Mouse (Mus musculus) regulatory T cell (primary cell): ENCODE measurements around the gene Osbpl5.

Experiments used
- in situ Hi-C: fragments of 300-600 bp; cut with MboI, MseI; formaldehyde crosslinking; loops from one replicate; pipeline ENCODE4 v1.15.1; 2025; ENCODE audit warnings: high pct_unique_total_duplicates

Gene Osbpl5

DNA sequence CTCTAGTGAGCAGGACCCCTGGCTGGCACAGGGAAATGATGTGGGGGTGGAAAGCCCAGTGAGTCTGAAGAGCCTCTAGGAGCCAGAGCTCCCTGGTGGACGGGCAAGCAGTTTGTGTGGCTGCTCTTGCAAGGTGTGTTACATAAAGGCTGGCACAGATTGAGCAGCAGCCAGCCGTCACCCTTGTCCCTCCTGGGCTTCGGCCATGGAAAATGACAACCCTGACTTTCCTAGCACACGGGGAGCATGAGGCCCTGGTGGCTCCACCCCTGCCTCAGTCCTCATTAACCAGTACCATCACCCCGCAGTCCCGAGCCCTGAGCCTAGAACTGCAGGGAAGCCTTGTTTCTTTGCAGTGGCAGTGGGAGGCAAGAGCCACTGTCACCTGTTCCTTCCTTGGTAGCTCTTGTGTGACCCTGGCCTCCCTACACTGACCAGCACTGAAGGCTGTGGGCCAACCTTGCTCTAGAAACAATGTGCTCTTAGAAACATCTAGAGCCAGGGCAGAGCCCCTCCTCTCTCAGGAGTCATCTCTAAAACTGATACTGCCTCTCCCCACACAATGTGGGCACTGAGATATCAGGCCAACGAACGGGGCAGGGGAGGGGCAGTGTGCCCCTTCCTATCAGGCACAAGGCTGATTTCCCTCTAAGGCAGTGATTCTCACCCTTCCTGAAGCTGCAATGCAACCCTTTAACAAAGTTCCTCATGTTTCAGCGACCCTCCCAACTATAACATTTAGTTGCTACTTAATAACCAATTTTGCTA is 1.2 kb downstream of the Osbpl5 start:
- in situ Hi-C loops = no loop called here

DNA sequence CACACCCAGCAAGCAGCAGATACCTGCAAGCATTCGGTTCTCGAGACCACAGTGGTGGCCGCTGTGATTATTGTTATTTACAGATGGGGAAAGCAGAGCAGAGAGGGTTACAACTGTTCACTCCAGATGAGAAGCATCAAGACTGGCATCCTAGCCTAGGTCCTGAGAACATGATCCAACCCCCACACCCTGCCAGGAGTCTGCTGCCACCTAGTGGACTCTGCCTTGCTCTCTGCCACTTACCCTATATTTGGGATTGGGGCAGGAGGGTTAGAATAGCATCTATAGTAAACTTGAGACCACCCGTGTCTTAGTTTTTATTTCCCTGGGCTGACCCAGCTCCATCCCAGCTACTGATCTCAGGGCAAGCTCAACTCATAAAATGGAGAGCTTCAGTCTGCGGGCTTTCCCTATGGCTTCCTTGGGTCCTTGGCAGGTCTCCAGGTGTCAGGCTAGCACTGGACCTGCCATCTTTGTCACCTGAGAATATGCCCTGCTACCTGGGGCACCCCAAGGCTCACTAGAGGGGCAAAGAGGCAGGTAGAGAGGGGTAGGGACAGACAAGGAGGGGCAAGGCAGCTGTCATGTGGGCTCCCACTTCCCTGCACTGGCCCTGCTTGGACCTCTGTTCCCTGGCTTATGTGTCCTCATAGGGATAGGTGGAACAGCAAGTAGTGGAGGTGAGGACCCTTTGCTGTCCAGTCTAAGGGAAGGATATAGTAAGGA is 2.6 kb downstream of the Osbpl5 start:
- in situ Hi-C loops = loop anchor here (5.0 kb wide), 2 partner anchors 47 to 157 kb away; no protein-coding TSS in a partner anchor

DNA sequence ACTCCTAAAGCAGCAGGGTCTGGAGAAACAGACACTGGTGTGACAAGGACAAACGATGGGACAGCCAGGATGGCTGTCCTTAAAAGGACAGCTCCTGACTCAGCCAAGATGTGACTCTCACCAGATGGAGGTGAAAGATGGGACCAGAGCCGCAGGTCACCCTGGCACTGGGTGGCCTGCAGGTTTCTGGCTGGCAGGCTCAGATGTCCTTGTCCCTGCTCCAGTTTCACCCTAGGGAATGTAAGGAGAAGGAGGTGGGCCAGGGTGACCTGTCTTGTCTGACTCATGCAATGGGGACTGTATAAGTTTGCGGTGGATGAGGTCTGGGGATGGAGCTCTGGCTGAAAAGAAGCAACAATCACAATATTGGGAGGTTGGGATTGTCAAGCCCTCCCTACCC is 4.2 kb downstream of the Osbpl5 start:
- in situ Hi-C loops = loop anchor here (5.0 kb wide), 2 partner anchors 45 to 155 kb away; no protein-coding TSS in a partner anchor

DNA sequence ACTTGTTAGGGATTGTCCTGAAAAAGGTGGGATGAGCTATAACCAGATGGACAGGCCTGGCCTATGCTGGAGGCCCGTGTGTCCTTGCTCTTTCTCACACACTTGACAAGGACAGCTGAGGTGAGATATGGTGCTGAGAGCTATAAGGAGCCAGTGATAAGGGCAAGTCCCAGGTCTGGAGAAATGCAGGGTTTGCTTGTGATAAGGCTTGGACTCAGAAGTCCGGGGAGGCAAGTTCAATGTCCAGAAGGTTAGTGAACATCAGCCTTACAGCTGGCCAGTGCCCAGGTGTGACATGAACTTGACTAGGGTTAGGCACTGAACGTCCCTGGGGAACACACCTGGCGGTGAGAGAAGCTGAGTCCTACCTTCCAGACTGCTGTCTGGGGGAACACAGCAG is 4.7 kb downstream of the Osbpl5 start:
- in situ Hi-C loops = loop anchor here (5.0 kb wide), 2 partner anchors 45 to 155 kb away; no protein-coding TSS in a partner anchor

DNA sequence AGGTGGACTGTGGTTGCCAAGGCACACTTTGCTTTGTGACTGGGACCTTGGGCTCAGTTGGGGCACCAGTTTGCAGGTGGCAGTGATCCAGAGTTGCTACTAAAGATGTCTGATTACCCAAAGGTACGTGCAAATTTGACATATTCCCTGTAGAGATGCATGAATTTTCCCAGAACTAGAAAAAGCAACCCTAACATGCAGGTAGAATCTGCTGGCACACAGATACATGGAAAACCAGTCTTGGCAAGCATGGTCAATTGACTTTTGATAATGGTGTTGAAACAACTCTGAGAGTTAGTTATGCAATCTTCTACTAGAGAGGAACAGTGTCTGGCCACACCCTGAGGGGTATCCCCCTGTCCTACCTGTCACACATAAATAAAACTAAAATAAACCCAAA is 5.4 kb downstream of the Osbpl5 start:
- in situ Hi-C loops = loop anchor here (5.0 kb wide), 2 partner anchors 44 to 154 kb away; no protein-coding TSS in a partner anchor

DNA sequence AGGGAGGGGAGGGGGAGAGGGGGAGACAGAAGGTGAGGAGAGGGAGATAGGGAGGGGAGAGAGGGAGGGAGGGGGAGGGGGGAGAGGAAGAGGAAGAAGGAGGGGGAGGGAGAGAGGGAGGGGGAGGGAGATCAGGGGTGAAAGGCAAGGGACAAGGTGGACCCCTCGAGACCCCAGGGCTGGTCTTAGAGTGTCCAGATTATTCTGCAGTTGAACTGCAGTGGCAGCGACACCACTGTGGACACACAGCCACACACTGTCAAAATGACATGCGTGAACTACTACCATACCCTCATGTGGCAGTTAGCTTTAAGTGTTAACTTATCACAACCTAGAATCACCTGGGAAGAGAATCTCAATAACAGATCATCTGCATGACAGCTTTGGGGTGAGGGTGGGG is 7.7 kb downstream of the Osbpl5 start:
- in situ Hi-C loops = loop anchor here (25.0 kb wide), 1 partner anchor 587 kb away; no protein-coding TSS in a partner anchor

DNA sequence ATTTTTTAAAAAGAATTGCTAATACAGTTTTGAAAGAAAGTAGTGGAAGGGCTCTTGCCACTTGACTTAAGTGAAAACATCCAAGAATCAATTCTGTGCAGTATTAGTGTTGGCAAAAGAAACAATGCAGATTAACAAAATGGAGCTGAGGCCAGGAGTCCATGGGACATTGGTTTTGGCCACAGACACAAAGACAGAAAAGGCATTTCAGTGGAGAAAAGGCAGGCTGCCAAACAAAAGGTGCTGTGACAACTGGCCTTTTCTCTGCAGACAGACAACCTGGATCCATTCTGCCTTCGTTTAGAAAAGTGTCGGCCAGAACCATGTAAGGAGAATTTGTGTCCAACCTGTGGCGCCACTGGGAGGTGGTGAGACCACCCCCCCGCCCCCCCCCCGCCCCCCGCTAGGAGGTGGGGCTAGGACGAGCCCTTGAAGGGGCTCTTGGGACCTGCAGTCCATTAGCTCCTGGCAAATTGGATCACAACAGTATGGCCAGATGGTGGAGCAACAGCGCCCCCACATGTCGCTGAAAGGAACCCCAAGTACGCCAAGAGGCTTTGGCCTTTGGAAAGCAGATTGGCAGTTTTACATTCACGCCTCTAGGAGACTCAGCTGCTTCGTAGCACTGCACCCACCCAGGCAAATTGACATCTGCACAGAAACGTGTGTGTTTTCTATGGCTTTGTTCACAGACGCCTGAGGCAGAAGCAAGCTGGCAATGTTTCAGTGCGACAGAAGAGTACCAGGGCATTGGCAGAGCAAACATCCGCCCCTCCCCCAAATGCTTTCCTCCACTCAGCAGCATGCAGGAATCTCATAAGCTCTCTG is 8.5 kb downstream of the Osbpl5 start:
- in situ Hi-C loops = loop anchor here (25.0 kb wide), 1 partner anchor 586 kb away; no protein-coding TSS in a partner anchor

DNA sequence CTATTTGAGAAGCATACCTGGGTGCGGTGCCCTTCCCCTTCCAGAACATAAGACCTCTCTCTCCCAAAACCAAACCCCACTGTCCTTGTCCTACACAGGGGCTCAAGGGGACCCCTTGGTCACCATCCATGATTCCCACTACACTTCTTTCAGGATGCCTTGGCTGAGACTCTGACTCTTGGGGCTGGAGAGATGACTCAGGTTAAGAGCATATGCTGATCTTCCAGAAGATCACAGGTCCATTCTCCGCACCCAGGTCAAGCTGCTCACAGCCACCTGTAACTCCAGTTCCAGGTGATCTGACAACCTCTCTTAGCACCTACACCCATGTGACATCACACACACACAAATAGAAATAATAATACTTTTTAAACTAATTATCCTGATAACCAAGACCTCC is 16.1 kb downstream of the Osbpl5 start:
- in situ Hi-C loops = loop anchor here (25.0 kb wide), 1 partner anchor 578 kb away; no protein-coding TSS in a partner anchor

DNA sequence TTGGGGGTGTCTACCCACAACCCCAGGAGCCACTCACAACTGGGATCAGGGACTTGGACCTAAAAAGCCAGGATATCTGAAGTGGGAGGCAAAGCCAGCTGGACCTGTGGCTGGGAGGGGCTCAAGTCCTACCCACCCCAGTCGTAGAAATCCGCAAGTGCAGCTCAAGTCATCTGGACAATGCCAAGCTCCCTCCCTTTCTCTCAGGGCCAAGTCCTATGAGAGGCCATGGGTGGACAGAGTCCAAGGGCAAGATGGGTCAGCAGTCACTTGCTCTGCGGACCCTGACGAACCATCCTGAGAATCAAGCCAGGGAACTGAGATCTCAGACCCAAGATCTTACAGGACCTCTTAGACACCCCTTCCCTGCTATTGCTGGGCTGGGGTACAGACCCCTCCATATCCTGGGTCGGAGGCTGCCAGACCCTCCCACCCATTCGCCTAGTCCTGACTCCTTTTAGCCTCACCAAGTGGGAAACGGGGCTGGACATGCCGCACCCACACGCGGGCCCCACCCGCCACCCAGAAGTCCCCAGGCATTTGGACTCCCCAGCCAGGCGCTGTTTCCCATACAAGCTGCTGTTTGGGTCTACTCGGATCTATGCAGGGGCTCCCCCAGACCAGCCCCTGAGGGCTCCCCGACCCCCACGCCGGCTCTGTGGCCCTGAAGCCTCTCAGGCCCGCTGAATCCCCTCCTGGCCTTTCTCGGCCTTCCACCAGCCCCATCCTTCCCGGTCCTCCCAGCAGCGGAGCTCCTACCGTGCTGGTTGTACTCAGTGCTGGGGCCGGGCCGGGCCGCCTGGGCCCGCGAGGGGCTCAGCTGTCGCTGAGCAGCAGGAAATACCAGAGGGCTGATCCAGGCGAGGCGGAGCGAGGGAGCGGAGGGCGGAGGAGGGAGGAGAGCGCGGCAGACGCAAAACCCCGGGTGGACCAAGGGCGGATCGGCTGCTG is 17.0 kb downstream of the Osbpl5 start:
- in situ Hi-C loops = loop anchor here (25.0 kb wide), 1 partner anchor 577 kb away; no protein-coding TSS in a partner anchor

DNA sequence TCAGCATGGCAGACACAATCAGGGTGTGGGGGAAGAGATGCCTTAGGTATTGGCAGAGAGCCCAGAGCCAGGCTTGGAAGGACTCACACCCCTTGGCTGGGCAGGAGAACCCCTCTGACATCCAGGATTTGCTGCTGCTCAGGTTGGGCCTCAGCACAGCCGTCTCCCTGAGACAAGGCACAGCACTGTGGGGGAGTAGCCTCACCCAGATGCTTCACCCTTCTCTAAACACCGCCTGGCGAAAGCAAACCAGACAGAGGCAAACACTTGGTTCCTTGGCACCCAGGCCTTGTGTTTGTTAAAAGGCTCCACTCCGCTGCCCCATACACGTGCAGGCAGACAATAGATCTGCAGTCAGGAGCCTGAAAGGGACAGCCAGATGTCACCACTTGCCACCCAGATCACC is 18.2 kb downstream of the Osbpl5 start:
- in situ Hi-C loops = loop anchor here (25.0 kb wide), 1 partner anchor 576 kb away; no protein-coding TSS in a partner anchor

DNA sequence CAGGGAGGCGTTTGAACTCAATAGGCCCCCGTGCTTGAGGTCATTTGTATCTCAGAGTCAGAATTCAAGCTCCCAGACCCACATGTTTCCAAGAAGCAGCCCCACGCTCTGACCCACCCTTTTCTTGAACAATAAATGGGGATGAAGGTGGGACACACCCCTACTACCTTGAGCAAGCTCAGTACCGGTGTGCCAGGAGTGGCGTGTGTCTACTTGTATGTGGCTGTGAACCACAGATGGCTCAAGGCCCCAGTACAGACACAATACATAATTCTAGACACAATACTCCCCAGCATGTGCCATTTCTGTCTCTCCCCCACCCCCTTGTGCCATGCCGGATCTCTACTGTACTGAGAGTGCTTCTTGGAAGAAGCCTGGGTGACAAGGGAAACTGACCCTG is 18.6 kb downstream of the Osbpl5 start:
- in situ Hi-C loops = loop anchor here (25.0 kb wide), 1 partner anchor 576 kb away; no protein-coding TSS in a partner anchor

DNA sequence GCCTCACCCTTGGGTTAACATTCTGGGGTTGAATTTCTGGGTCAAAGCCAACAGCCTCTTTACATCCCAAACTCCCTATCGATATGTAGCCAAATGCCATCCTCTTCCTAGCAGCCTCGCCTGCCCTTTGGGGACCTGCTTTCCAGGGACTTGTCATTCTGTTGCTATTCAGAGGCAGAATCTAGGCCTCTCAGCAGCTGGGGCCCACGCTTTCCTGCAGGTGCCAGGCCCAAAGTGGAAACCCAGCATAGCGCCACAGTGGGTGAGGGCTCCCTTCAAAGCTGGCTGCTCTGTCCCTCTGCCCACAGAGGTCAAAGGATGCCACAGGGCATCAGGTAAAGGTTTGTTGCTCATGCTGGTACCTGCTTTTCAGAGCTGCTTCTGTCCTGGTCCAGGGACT is 23.0 kb downstream of the Osbpl5 start:
- in situ Hi-C loops = loop anchor here (25.0 kb wide), 1 partner anchor 571 kb away; no protein-coding TSS in a partner anchor

DNA sequence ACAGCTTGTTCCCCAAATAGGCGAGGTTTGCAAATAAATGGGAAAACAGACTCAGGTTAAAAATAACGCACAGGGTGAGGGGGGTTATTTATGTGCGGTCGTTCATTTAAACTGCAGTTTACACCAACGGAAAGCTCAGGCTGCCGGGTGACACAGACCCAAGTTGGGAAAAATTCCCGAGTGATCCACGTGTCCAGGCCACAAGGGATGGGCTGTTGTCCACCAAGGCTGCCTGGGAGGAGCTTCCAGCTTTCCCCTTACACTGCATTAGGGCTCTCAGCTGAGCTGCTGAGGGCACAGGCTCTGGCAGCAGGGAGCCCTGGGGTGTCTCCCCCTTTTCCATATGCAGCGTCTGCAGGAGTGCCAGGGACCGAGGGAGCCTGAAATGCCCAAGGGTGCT is 26.9 kb downstream of the Osbpl5 start:
- in situ Hi-C loops = loop anchor here (25.0 kb wide), 1 partner anchor 568 kb away; no protein-coding TSS in a partner anchor

DNA sequence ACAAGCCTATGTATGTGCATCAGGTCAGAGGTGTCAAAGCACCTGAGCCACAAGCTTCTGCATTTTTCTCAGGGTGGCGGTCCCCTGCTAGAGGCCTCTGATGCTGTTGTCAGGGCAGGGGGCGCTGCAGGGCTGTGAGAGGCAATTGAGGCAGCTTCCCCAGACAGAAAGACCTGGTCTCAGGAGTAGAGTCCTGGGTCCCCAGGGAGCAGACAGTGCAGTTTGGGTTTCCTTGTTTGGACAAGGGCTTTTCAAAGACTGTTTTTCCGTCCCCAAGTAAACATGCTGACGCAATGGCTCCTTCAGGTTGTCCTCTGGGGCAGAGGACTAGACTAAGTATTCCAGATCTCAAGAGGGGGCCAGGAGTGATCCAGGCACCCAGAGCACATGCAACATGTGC is 30.4 kb downstream of the Osbpl5 start:
- in situ Hi-C loops = loop anchor here (25.0 kb wide), 1 partner anchor 564 kb away; no protein-coding TSS in a partner anchor

DNA sequence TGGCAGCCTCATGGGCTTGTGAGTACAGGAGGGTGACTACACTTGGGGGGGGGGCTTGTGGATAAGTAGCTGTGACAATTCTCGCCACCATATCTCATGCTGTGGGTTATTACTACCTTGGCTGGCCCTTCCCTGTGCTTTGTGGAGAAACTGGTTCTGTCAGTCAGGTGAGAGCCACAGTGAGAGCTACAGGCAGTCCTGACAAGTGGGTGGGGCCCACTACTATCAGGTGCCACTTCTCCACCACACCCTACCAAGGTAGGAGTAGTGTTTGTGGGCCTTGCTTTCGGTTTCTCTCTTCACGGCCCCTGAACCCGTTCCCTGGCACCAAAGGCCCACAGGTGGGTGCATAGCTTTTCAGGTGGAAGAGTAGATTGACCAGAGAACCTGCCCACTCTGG is 32.9 kb downstream of the Osbpl5 start:
- in situ Hi-C loops = no loop called here

DNA sequence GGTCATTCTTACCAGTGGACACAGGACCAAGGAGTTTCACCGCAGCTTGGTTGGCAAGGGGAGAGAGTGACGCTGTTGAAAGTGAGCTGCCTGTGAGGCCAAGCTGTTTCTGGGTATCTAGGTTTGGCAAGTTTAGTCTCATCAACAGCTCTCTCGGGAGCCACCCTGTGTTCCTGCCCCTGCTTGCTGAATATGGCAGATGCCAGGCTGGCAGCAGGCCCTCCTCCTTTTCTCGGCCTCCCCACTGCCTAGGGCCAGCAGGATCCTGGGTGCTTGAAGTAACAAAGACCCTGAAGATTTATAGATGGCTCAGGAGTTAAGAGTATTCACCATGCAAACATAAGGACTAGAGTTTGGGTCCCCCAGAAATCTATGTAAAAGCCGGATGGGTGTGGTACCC is 34.1 kb downstream of the Osbpl5 start:
- in situ Hi-C loops = no loop called here

DNA sequence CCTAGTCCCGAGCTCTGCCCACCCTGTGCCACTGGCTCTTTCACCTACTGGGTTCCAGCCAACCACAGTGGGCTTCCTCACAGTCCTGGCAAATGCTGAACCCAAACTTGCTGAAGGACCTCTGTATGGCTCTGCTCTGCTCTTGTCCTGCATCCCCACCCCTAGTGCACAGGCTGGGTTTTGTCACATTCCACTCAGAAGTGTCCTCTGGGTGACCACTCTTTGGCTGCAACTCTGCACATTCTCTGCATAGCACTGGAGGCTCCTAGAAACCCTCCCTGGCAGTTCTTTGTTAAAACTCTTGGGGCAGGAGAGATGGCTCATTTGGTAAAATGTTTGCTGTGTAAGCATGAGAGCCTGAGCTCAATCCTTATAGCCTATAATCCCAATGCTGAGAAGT is 39.0 kb downstream of the Osbpl5 start:
- in situ Hi-C loops = no loop called here

DNA sequence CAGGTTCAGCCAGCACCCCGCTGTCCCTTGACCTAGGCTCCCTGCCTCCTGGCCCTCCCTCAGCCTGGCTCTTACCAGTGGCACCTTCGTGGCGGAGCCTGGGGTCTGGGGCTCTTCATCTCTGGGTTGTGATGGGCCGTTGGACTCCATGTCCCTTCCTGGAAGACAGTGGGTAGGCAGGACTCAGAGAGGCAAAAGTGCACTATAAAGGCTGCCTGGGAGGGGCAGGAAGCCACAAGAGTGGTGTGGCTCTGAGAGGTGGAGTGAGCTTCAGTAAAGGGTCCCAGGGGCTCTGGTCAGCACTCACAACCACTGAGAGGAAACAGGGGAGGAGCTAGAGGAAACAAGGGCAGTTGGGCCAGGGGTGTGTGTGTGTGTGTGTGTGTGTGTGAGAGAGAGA is 43.4 kb downstream of the Osbpl5 start:
- in situ Hi-C loops = no loop called here

DNA sequence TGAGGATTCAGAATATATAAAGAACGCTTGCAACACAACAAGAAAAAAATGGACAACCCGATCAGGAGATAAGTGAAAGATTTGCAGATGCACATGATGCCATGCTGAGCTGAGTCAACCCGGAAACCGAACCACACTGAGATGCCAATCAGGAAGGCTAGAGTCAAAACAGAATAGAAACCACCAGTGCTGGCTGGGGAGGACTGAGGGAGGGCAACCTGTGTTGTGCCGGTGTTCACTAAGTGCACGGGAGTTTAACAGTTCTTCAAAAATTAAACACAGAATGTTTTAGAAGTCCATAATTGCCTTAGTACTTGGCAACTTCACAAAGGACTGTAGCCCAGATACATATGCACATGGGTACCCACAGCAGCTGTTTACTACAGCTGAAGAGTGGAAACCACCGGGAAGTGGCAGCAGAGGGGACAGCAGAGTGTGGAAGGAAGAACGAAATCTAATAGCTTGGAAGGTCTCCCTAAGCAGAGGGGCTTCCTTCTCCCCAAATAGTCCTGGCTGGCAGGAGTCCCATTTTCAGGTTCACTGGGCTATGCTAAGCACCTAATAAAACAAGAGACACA is 43.9 kb downstream of the Osbpl5 start:
- in situ Hi-C loops = no loop called here

DNA sequence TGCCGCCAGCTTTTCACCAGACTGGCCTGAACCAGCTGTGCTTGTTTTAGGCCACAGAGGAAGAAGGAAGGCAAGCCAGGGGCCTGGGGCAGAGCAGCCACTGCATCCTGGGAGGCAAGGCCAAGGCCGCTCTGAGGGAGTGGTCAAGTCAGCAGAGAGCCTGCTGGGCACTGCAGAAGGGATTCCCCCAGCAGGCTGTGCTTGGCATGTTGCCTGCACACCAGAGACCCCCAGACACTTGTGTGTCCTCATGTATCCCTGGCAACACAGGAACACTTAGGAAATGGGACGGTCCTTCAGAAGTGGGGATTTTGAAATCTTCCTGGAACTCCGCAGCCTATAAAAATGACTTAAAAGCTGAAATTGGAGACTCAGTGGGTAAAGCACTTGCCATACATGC is 44.8 kb downstream of the Osbpl5 start:
- in situ Hi-C loops = no loop called here
